Mouse (Mus musculus) lung, adult 2 months (tissue): Measurements from ENCODE around the gene Ube2b.

ENCODE experiments used
- CTCF ChIP-seq: fragments of 200-500 bp; IDR thresholded peaks from 2 replicates; pipeline ENCODE4 v1.5.1; 2011; ENCODE audit warnings: mild to moderate bottlenecking, low read length, control low read depth; ENCODE audit not compliant: insufficient read depth
- POLR2A ChIP-seq: fragments of 200-500 bp; IDR thresholded peaks from 2 replicates; pipeline ENCODE4 v1.6.1; 2011; ENCODE audit warnings: low read depth, mild to moderate bottlenecking, control low read depth, low read length, borderline replicate concordance; ENCODE audit errors: extremely low read depth

DNA sequence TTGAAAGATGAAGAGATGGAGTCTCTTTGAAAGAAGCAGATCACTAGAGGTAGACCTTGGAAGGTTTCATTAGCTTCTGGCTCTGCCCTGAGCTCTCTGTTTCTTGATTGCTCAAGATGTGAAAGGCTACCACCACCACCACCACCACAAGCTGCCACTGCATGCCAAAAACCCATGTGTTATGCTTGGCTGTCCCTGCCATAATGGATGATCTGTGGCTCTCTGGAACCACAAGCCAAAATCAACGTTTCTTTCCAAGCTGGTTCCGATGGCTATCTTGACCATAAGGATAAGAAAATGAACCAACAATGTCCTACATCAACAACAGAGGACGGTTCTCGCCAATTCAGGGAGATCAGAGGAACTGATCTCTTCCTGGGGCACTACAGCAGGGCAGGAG, 40.5 kb downstream of the Ube2b start:
- no peak for TF ChIP-seq CTCF
- TF ChIP-seq POLR2A, result no peak
